8 mouse cellular contexts compared by ENCODE assay signal in the genomic region with DNA sequence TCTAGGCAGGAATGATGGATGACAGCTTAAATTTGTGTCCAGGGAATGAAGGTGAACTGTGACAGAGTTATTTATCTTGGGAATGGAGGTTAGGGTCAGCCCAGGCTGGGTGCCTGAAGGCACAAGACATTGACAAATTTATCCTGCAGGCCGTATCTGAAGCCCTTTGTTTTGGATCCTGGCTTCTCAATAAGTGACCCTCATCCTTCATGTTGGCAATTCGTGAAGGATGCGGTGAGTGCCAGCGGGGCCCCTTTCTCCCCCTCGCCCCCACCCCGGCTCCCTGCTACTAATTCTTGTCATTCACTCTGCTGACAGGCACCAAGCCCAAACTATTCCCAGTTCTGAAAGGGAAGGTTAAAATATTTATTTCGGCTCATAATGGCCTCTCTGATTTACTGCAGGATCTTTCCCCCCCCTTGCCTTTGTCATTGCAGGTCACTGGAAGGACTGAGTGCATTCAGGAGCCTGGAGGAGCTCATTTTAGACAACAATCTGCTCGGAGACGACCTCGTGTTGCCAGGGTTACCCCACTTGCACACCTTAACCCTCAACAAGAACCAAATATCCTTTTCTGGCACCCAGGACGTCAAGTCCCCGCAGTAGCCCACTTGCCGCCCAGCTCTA.
A peak's percentile ranks its signal among the peaks of the same experiment; 100 is the strongest.
DNase-seq lines count a peak whose midpoint lies in the region; ATAC-seq and TF ChIP-seq lines count a peak whose summit lies in the region.

No protein-coding gene starts in this region.

- H3K27ac ChIP-seq in hindbrain, postnatal 0 days, result peak overlapping the region; percentile 51; the same call in 1 of the 2 replicates
- H3K27ac ChIP-seq in midbrain, embryonic 13.5 days, result peak overlapping the region; percentile 57; the same call in 1 of the 2 replicates

- H3K36me3 ChIP-seq in hindbrain, postnatal 0 days (ENCODE audit: insufficient read depth, low read length), result no peaks in the 10 kb centered on the region
- H3K36me3 ChIP-seq in midbrain, embryonic 13.5 days, result no peaks in the 10 kb centered on the region

- H3K4me2 ChIP-seq in hindbrain, postnatal 0 days (ENCODE audit: low read depth, low read length), result peak overlapping the region; percentile 49
- H3K4me2 ChIP-seq in midbrain, embryonic 13.5 days (replicated peaks), result peak overlapping the region; percentile 26

- ATAC-seq in hindbrain, postnatal 0 days, result no peak
- ATAC-seq in midbrain, embryonic 13.5 days, result peak; percentile 53

- peak; percentile 11 for DNase-seq in cerebellum, adult 9-11 months
- no peak for DNase-seq in cerebellum, adult 8-10 months
- DNase-seq in brain, embryonic 14.5 days (ENCODE audit: low read depth), result peak; percentile 59
- peak; percentile 45 for DNase-seq in hindbrain, postnatal 0 days (ENCODE audit: low spot score)
- DNase-seq in urinary bladder, adult 18-20 months (ENCODE audit: low spot score in 2 of 2), result no peak
- no peak for DNase-seq in thymus, adult 18-20 months
- no peak for DNase-seq in c-Kit-positive CD71-positive TER-119-positive erythroid progenitor cells, embryonic 14.5 days (ENCODE audit: low spot score)

- H3K27me3 ChIP-seq in hindbrain, postnatal 0 days (ENCODE audit: insufficient read depth, low read length), result no peaks in the 10 kb centered on the region
- peaks cover 53% of the 10 kb centered on the region for H3K27me3 ChIP-seq in midbrain, embryonic 13.5 days

- no peak for TF ChIP-seq POLR2A in brain, embryonic 14.5 days (IDR thresholded peaks at IDR 0.05; ENCODE audit: borderline replicate concordance, extremely low read depth, insufficient read depth, insufficient read length, poor library complexity, severe bottlenecking)

- peak overlapping the region; percentile 18 for H3K4me3 ChIP-seq in hindbrain, postnatal 0 days (ENCODE audit: low read length)
- no peak overlapping the region for H3K4me3 ChIP-seq in midbrain, embryonic 13.5 days (replicated peaks)

- peaks cover 6% of the 10 kb centered on the region; the same call in 1 of the 2 replicates for H3K4me1 ChIP-seq in hindbrain, postnatal 0 days (ENCODE audit: insufficient read depth, low read length)
- peaks cover 39% of the 10 kb centered on the region for H3K4me1 ChIP-seq in midbrain, embryonic 13.5 days (replicated peaks)

- H3K9ac ChIP-seq in hindbrain, postnatal 0 days (replicated peaks; ENCODE audit: low read length), result no peak overlapping the region
- no peak overlapping the region for H3K9ac ChIP-seq in midbrain, embryonic 13.5 days (replicated peaks)

- TF ChIP-seq CTCF in brain, embryonic 14.5 days (IDR thresholded peaks at IDR 0.05; ENCODE audit: borderline replicate concordance, extremely low read depth, insufficient read depth, insufficient read length), result no peak
- no peak for TF ChIP-seq CTCF in hindbrain, postnatal 0 days (IDR thresholded peaks at IDR 0.05; ENCODE audit: low read depth)

- H3K9me3 ChIP-seq in hindbrain, postnatal 0 days (ENCODE audit: low read length), result no peaks in the 10 kb centered on the region
- H3K9me3 ChIP-seq in midbrain, embryonic 13.5 days, result no peaks in the 10 kb centered on the region

- 15% methylated on average over 13 of the region's 13 CpGs for WGBS in hindbrain, postnatal 0 days
- 15% methylated on average over 13 of the region's 13 CpGs for WGBS in midbrain, embryonic 13.5 days

Comparison
In these comparisons a context has a peak if more than half of its experiments do, and no peak if none do; other contexts are left out.
1. DNase-seq: peak in cerebellum, adult 9-11 months (single experiment), brain, embryonic 14.5 days (single experiment) and hindbrain, postnatal 0 days (single experiment); none in cerebellum, adult 8-10 months (single experiment), urinary bladder, adult 18-20 months (0 of 2), thymus, adult 18-20 months (0 of 2) and c-Kit-positive CD71-positive TER-119-positive erythroid progenitor cells, embryonic 14.5 days (single experiment).